Mouse (Mus musculus) left cerebral cortex, adult 2 months (tissue): ENCODE results near the gene Pttg1. TPM values are rescaled to one million over a fixed set of nuclear protein-coding genes. Genes with fewer than 3 reads are reported as not detected.
A peak's percentile ranks its signal among the peaks of the same experiment; 100 is the strongest.

ENCODE experiments used
- DNase-seq, 2 experiments: peaks; one replicate each; pipeline ENCODE4 v3.0.0; 2021 to 2022; ENCODE audit warnings: low spot score in 2 of 2, mixed read lengths in 1 of 2; ENCODE audit errors: extremely low spot score in 1 of 2
- H3K27ac ChIP-seq: fragments of 200-600 bp; 2 replicates; pipeline ENCODE4 v1.8.1; 2022
- H3K4me3 ChIP-seq: fragments of 200-600 bp; 2 replicates; pipeline ENCODE4 v1.8.1; 2022
- CTCF ChIP-seq: fragments of 200-600 bp; IDR thresholded peaks from 2 replicates; pipeline ENCODE4 v1.8.1; 2022; ENCODE audit warnings: antibody characterized with exemption, mild to moderate bottlenecking, moderate library complexity
- intact Hi-C: fragments of 180-260 bp; cut with DNase I; formaldehyde crosslinking; loops from one replicate; pipeline ENCODE4 v1.15.1; 2025
- total RNA-seq, 2 experiments: library from RNA; stranded (reverse); gene quantifications; 2 replicates each; pipeline ENCODE4 v1.2.3; 2021

Gene Pttg1
- total RNA-seq, 2 experiments from 2014 or later: 25.5 to 29.5 TPM

DNA sequence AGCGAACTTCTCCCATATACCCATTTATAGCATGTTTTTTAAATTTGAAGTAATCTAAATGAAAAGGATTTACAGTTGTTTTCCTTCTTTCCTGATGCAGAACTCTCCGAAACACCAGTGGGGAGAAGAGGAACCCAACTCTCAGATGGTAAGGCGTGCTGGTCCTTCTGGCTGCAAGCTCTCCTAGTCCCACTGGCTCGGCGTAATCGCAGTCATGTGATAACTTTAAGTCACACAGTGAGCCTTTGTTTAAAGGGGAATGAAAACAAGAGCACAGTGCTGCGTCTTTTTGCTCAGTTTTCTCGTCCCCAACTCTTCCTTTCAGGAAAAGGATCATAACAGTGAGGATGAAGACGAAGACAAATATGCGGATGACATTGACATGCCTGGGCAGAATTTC, 15.1 kb upstream of the Pttg1 start:
- H3K27ac ChIP-seq: no peak overlapping the region
- intact Hi-C loops: loop anchor here (5.0 kb wide), 1 partner anchor 241 kb away; the partner anchor contains the start of gene Pwwp2a
- no peak for DNase-seq
- H3K4me3 ChIP-seq: no peak overlapping the region
- TF ChIP-seq CTCF: no peak

DNA sequence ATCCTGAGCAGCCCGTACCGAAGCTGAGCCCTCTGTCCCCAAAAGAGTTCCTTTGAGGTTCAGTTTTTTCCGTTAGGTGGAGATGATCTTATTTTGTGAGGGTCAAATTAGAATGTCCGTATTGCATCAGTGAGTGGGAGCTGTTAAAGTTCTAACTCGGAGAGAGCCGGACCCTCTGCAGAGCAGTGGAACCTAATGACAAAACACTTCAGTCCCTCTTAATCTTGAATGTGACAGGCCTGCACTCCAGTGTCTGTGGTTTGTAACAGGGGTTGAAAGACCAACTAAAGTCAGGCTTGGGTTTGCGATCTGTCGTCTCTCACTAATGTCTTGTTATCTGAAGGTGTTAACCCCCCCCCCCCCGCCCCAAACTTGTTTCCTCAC, 8.0 kb upstream of the Pttg1 start:
- no peak for DNase-seq
- H3K27ac ChIP-seq: peak overlapping the region; percentile 84
- no peak for TF ChIP-seq CTCF
- intact Hi-C loops: no loop called here
- H3K4me3 ChIP-seq: peak overlapping the region; percentile 63

GRCm38 (mm10) chr11:43433254-43434023, 7.4 kb upstream of the Pttg1 start, which contains the start of gene Slu7:
Gene Slu7, plus strand, starts transcription at chr11:43433744.
- intact Hi-C loops: no loop called here
- DNase-seq: peak; percentile 63 to 66
- Histone ChIP-seq H3K27ac (peak within 1 kb of the TSS; percentile 84), H3K4me3 (peak within 1 kb of the TSS; percentile 63)
- peak; percentile 16 for TF ChIP-seq CTCF

GRCm38 (mm10) chr11:43426414-43426884, 398 bp upstream of the Pttg1 start:
- peak overlapping the region; percentile 45; the same call in 1 of the 2 replicates for H3K27ac ChIP-seq
- intact Hi-C loops: no loop called here
- H3K4me3 ChIP-seq: peak overlapping the region; percentile 46
- TF ChIP-seq CTCF: no peak
- DNase-seq: no peak

- intact Hi-C loops: no loop called here
- Histone ChIP-seq H3K27ac (no peak overlapping the region), H3K4me3 (peak overlapping the region; percentile 46)
- no peak for DNase-seq
- TF ChIP-seq CTCF: no peak
These were observed 813 bp downstream of the Pttg1 start for GRCm38 (mm10) chr11:43425166-43425709.

DNA sequence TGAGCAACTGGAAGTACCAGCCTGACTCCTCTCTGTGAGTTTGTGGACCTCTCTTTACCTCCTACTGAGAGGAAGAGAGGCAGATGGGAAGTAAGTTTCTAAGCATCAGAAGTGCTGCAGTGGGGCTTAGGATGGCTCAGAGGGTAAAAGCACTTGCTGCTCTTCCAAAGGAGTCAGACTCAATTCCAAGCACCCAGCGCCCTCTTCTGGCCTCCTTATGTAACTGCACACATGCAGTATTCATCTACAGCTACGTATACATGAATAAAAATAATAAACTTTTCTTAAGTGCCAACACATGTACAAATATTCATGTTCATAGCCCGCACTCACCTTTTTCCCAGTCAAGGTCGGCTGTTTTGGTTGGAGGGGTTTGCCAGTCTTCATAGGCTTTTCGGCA, 1.7 kb downstream of the Pttg1 start:
- Histone ChIP-seq H3K4me3 (no peak overlapping the region), H3K27ac (no peak overlapping the region)
- intact Hi-C loops: no loop called here
- no peak for DNase-seq
- peak; percentile 42 for TF ChIP-seq CTCF

GRCm38 (mm10) chr11:43417201-43417600, 8.8 kb downstream of the Pttg1 start:
- DNase-seq: no peak
- no peak overlapping the region for H3K27ac ChIP-seq
- intact Hi-C loops: no loop called here
- TF ChIP-seq CTCF: no peak
- H3K4me3 ChIP-seq: no peak overlapping the region

- peak; percentile 90 for TF ChIP-seq CTCF
- H3K27ac ChIP-seq: no peak overlapping the region
- peak; percentile 78 to 87 for DNase-seq
- intact Hi-C loops: loop anchor here (2.0 to 5.0 kb wide), 2 partner anchors 64 to 146 kb away; no protein-coding TSS in a partner anchor
- H3K4me3 ChIP-seq: no peak overlapping the region
These were observed 13.1 kb downstream of the Pttg1 start for GRCm38 (mm10) chr11:43412771-43413451.

- H3K4me3 ChIP-seq: no peak overlapping the region
- intact Hi-C loops: loop anchor here (1.0 to 5.0 kb wide), 2 partner anchors 12 to 144 kb away; no protein-coding TSS in a partner anchor
- H3K27ac ChIP-seq: no peak overlapping the region
- DNase-seq: peak; percentile 54 to 70
- peak; percentile 94 for TF ChIP-seq CTCF
These were observed 14.6 kb downstream of the Pttg1 start for GRCm38 (mm10) chr11:43411413-43411812.

DNA sequence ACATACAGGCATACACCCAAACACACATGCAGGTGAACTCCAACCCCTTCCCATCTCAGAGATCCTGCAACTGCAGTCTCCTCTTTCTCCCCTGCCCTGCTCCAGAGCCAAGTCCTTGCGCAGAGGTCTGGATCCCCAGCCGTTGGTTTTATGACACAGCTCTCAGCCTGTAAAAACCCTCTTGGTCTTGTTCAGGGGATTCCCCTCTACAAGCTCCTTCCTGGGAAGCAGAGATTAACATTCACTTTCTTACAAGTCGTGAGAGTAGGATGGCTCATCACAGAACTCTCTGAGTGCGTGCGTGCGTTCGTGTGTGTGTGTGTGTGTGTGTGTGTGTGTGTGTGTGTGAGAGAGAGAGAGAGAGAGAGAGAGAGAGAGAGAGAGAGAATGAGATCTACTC, 15.8 kb downstream of the Pttg1 start:
- TF ChIP-seq CTCF: no peak
- intact Hi-C loops: loop anchor here (5.0 kb wide), 1 partner anchor 143 kb away; no protein-coding TSS in a partner anchor
- H3K27ac ChIP-seq: no peak overlapping the region
- H3K4me3 ChIP-seq: no peak overlapping the region
- DNase-seq: no peak

- no peak for TF ChIP-seq CTCF
- intact Hi-C loops: no loop called here
These were observed 17.2 kb downstream of the Pttg1 start for GRCm38 (mm10) chr11:43408888-43409287.

More at GRCm38 (mm10) chr11:43408888-43409287, 17.2 kb downstream of the Pttg1 start:
- no peak overlapping the region for H3K27ac ChIP-seq
- no peak overlapping the region for H3K4me3 ChIP-seq
- DNase-seq: no peak
